Mouse (Mus musculus) monocyte, adult 5-6 weeks (primary cell): Measurements from ENCODE around the gene Sdhaf4. TPM values are rescaled to one million over a fixed set of nuclear protein-coding genes. Genes with fewer than 3 reads are reported as not detected.

ENCODE experiments used
- ATAC-seq: fragments of 153-309, 156-312 bp; replicated peaks from 2 replicates; pipeline ENCODE4 v1.8.0; 2017; ENCODE audit warnings: mild to moderate bottlenecking; ENCODE audit not compliant: low TSS enrichment, insufficient number of reproducible peaks, severe bottlenecking, poor library complexity, low FRiP score
- total RNA-seq: library from RNA; stranded (forward); fragments of 200-1000, 200-491, 200-594 nt; gene quantifications from 3 replicates; pipeline ENCODE4 v1.2.3, GENCODE M21; 2017

Gene Sdhaf4
- total RNA-seq, 1 experiment from 2014 or later: 6.2 TPM

DNA sequence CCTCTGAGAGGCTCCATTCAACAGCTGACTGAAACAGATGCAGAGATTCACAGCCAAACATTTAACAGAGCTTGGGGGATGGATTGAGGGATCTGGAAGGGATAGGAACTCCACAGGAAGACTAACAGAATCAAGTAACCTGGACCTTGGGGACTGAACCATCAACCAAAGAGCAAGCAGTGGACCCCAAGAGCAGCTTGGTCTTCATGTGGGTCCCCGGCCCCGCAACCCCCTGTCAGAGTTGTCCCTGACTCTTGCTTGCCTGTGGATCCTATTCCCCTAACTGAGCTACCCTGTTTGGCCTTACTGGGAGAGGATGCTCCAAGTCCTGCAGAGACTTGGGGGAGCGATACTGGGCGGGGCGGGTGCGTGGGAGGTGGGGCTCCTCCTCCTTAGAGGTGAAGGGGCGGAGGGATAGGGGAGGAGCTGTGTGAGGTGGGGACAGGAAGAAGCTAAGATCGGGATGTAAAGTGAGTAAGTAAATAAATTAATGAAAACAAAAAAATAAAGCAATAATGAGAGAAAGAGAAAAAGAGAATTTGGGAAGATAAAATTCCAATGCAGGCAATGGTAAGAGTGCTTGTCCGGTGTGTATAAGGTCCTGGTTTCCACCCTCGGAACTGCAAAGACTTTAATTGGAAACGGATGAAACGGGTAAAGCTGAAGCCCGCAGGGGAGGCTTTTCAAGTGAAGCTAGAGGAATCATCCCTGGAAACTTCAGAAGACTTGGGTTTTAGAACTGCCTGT lies 46.6 kb downstream of the Sdhaf4 start:
- ATAC-seq: no peak

- ATAC-seq: no peak
Observed at GRCm38 (mm10) chr1:23958101-23958500, 47.4 kb downstream of the Sdhaf4 start.

GRCm38 (mm10) chr1:23955539-23955938 lies 49.9 kb downstream of the Sdhaf4 start:
- no peak for ATAC-seq

DNA sequence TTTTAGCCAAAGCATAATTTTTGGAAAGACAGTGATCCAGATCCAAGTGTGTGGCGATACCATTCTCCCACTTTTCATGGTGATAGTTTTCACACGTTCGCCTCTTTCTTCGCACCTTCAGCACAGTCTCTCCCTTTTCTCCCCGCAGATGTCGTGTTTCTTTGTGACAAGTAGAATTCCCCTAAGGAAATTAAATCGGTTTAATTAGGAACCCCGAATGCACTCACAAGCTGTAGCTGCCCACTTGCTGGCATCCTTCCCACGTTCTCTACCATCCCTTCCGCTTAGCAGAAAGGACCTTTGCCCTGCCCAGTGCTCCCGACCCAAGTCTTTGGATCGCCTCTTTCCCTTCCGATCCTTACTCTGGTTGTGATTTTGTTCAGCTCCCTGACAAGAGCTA lies 51.5 kb downstream of the Sdhaf4 start:
- ATAC-seq: no peak

- ATAC-seq: no peak
Observed at GRCm38 (mm10) chr1:23948778-23949699, 56.4 kb downstream of the Sdhaf4 start.

DNA sequence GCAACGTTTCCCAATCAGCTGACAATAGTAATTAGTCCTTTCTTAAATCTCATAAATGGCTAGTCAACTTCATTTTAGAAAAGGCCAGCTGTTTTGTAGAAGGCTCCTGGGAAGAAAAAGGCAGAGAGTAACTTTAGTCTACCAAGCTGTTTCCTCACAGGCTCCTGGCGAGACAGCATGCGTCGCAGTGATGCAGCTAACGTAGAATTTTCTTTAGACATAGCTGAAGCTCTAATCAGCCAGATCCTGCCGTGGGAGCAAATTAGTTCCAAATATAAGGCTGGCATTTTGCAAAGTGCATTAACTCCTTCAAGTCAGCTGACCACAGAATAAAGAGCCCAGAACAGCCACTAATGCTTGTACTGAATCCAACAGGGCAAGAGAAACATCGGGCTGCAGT lies 57.2 kb downstream of the Sdhaf4 start:
- ATAC-seq: no peak

Other genes with a start within 250 kb of the Sdhaf4 start
- 0.29 to 0.85 TPM in 2 of 3 replicates, not detected in the other for gene B3gat2, start 243.9 kb downstream of the Sdhaf4 start, total RNA-seq
- 35.8 to 55.2 TPM (median 38.6 TPM) in 3 replicates for gene Smap1, start 83.3 kb downstream of the Sdhaf4 start, total RNA-seq
- gene Fam135a, start 94.7 kb upstream of the Sdhaf4 start, total RNA-seq: 4.8 to 8.4 TPM (median 7.1 TPM) in 3 replicates
- gene Col9a1, start 172.0 kb upstream of the Sdhaf4 start, total RNA-seq: not detected in 3 replicates